Mouse (Mus musculus) left cerebral cortex, adult 9 months (tissue): ENCODE results near the gene Lcn4.

Experiments used
- DNase-seq, 2 experiments: peaks; one replicate each; pipeline ENCODE4 v3.0.0; 2022; ENCODE audit warnings: low spot score in 2 of 2

Lcn4 gene

GRCm38 (mm10) chr2:26634629-26635488, 36.2 kb downstream of the Lcn4 start:
- DNase-seq, result no peak

DNA sequence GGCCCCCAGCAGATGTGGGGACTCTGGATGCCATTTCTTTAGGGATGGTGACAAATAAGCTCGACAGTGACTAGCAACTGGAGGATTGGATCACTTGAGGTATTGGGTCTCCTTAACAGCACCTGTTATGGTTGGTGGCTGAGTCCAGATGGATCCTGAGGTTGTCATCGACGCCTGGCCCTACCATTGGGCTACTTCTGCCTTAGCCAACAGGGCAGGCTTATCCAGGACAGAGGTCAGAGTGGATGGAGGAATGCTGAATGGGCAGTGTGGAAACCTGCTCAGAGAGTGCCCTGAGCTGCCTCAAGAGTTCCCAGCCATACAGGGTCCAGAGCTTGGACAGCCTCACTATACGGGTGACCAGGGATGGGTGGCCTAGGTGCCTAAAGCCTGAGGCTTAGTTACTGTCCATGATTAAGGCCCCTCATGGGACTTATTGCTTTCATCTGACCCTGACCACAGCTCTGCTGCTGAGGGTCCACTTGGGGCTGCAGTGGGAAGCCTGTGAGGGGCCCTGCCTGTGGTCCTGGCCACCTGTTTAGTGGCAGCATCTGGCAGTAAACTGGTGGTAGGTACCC, 37.0 kb downstream of the Lcn4 start:
- no peak for DNase-seq

GRCm38 (mm10) chr2:26632541-26633395, 38.3 kb downstream of the Lcn4 start:
- no peak for DNase-seq

DNA sequence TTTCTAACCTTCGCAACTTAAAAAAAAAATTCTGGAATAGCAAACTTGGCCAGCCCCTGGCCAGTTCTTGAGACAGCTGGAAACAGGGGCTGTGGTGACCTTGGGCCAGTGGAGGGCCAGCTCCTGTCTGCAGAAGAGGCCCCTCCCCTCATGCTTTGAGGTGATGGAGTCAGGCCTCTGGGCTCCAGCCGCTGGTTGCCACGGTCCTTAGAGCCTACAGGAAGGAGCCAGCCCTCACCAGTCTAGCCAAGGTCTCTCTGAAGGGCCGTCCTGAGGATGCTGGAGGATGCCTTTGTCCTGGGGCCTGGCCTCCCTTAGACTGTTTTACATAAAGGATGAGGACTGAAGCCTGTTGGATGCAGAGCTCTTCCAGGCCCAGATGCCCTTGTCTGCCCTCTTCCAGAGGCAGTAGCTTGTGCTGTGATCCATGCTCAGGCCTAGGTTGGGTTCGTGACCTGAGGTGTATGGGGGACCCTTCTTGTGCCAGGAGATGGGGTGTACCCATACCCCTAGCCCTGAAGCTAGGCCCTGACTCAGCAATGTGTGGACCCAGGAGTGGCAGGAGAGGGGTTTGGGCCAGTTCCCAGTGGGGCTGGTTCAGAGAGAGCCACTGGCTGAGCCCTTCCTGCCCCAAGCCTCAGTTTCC, 42.2 kb downstream of the Lcn4 start:
- DNase-seq, result no peak

GRCm38 (mm10) chr2:26627921-26628739, 43.0 kb downstream of the Lcn4 start, which contains the start of gene Fam69b:
Gene Fam69b (plus strand): TSS chr2:26628457.
- peak; percentile 62 to 87 for DNase-seq

GRCm38 (mm10) chr2:26626081-26626480, 45.0 kb downstream of the Lcn4 start:
- no peak for DNase-seq

DNA sequence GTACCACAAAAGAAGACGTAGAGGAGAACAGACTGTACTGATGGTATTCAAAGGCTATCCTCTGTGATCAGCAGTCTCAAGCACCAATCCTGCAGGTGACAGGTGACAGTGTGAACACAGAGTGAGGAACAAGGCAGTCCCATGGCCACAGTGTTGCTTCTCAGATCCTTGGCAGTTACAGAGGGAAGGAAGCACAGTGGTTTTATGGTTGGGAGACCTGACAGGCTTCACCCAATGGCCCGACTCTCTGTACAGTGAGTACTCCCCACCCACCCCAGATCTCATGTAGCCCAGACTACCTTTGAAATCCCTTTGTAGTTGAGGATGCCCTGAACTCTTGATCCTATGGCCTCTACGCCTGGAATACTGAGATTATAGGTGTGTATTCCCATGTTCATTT, 45.7 kb downstream of the Lcn4 start:
- no peak for DNase-seq

DNA sequence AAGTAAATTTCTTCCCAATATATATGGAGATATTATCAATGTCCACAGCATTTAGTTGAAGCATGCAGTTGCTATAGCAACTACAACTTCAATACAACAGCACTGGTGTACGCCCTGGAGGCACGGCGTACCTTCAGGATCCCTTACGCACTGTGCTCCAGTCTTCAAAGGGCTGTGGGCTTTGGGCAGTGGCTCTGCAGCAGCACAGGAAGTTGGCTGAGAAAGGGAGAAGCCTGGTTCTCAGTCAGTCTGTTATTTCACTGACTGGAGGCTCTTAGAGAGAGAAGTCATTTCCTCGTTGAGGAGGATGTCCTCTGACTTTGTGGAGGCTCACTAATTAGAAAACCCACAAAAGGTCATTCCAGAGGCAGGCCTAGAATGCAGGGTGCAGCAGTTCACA, 48.1 kb downstream of the Lcn4 start:
- no peak for DNase-seq

DNA sequence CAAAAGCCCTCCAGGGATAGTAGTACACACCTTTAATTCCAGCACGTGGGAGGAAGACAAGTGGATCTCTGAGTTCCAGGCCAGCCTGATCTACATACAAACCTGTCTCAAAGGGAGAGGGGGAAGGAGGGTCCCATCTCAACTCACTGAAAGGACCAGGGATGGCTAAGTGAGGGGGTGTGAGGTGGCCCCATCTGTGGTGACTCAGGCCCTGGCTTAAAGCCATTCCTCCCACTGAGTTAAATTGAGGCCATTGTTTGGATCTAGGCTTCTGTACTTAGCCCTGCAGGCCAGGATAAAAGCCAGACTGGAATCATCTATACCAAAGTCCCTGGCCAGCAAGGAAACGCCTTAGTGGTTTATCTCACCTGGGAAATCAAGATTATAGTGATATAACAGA, 49.8 kb downstream of the Lcn4 start:
- DNase-seq, result no peak

DNA sequence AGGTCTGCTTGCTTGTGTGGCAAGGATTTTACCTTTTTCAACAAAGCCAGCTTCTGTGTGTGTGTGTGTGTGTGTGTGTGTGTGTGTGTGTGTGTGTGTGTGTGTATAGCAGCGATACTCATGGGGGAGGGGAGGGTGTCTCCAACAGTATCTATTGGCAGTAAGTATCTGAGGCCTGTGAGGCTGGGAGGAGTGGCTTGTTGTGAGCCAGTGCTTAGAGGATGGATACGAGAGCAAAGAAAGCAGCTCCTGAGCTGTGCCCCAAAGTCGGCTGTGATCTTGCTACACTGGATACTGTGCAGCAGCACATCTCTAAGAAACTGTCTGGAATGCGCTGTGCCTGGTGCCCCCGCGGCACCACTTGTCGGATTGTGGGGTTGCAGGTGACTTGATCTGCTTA, 53.2 kb downstream of the Lcn4 start:
- DNase-seq, result no peak
